Mouse (Mus musculus) stomach, postnatal 0 days (tissue): Measurements from ENCODE around the gene Gon7. TPM values are rescaled to one million over a fixed set of nuclear protein-coding genes. Genes with fewer than 3 reads are reported as not detected.
A peak's percentile ranks its signal among the peaks of the same experiment; 100 is the strongest.

Experiments
- ATAC-seq: fragments of 200-750 bp; cut with Nextera tagmentation; 2 replicates; pipeline ENCODE4 v1.8.0; 2017; ENCODE audit not compliant: low FRiP score, low TSS enrichment
- DNase-seq: peaks from one replicate; pipeline ENCODE4 v3.0.0-alpha.2; 2016; ENCODE audit warnings: low spot score
- H3K27ac ChIP-seq: fragments of 300-500 bp; sonication (generic); replicated peaks from 2 replicates; pipeline ENCODE4 v1.5.1; 2014; ENCODE audit warnings: mild to moderate bottlenecking, control low read depth
- H3K27me3 ChIP-seq: fragments of 300-500 bp; sonication (generic); 2 replicates; pipeline ENCODE4 v1.6.1; 2014; ENCODE audit warnings: low read length; ENCODE audit not compliant: control insufficient read depth, insufficient read depth
- H3K36me3 ChIP-seq: fragments of 300-500 bp; sonication (generic); 2 replicates; pipeline ENCODE4 v1.6.1; 2014; ENCODE audit warnings: low read length, mixed read lengths; ENCODE audit not compliant: control insufficient read depth, insufficient read depth
- H3K4me1 ChIP-seq: fragments of 300-500 bp; sonication (generic); replicated peaks from 2 replicates; pipeline ENCODE4 v1.6.1; 2014; ENCODE audit warnings: antibody characterized with exemption; ENCODE audit not compliant: control insufficient read depth, insufficient read depth
- H3K4me2 ChIP-seq: fragments of 300-500 bp; sonication (generic); replicated peaks from 2 replicates; pipeline ENCODE4 v1.6.1; 2014; ENCODE audit warnings: low read depth, mild to moderate bottlenecking, control low read depth, moderate library complexity
- H3K4me3 ChIP-seq: fragments of 300-500 bp; sonication (generic); 2 replicates; pipeline ENCODE4 v1.5.1; 2014; ENCODE audit warnings: low read depth, low read length, control low read depth
- H3K9ac ChIP-seq: fragments of 300-500 bp; sonication (generic); 2 replicates; pipeline ENCODE4 v1.6.1; 2014; ENCODE audit warnings: mild to moderate bottlenecking, low read length, control low read depth, mixed read lengths
- H3K9me3 ChIP-seq: fragments of 300-500 bp; sonication (generic); 2 replicates; pipeline ENCODE4 v1.6.1; 2016; ENCODE audit warnings: low read length; ENCODE audit not compliant: control insufficient read depth
- CTCF ChIP-seq: IDR thresholded peaks from 2 replicates; pipeline ENCODE4 v1.5.1; 2016; ENCODE audit warnings: antibody characterized with exemption, low read depth, mild to moderate bottlenecking, moderate library complexity
- EP300 ChIP-seq: optimal IDR thresholded peaks from 2 replicates; pipeline ENCODE3; 2016; ENCODE audit warnings: antibody characterized with exemption
- WGBS: fragments of 180-500 bp; shearing (Covaris S2); extraction: QIAGEN DNeasy Blood & Tissue Kit; methylation state at CpG from one replicate; pipeline ENCODE4 v1.1.7; 2014; 5-methylcytosine and 5-hydroxymethylcytosine counted together
- polyA plus RNA-seq: library from polyadenylated mRNA; unstranded; fragments of >200 nt; fragmentation: Nextera tagmentation; extraction: Ambion mirVana; gene quantifications from 2 replicates; pipeline ENCODE4 v1.2.1, GENCODE M21; 2015

Gene Gon7
- polyA plus RNA-seq, 1 experiment from 2014 or later: 14.7 TPM

DNA sequence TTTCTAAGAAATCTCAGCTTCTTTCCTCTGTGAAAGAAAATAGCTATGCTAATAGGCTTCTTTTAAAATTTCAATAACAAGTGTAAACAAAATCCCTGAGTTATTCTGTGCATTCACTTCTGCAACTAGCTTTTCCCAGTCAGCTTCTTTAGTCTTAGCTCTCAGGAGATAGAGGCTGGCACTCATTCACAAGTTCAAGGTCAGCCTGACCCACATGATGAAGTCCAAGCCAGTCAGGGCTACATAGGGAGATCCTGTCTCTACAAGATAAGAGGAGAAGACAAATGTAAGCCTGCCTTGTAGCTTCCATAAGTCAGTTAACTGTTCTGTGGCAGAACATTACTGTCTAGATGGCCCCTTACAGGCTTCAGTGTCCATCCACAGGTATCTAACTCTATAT lies 6.1 kb upstream of the Gon7 start:
- Histone ChIP-seq H3K36me3 (peaks cover 12% of the 10 kb centered on the region; the same call in 1 of the 2 replicates), H3K27ac (no peak overlapping the region), H3K9ac (no peak overlapping the region), H3K4me1 (no peaks in the 10 kb centered on the region), H3K9me3 (no peaks in the 10 kb centered on the region), H3K27me3 (no peaks in the 10 kb centered on the region), H3K4me3 (no peak overlapping the region), H3K4me2 (no peak overlapping the region)
- TF ChIP-seq EP300: no peak
- TF ChIP-seq CTCF: no peak
- ATAC-seq: no peak
- no peak for DNase-seq

DNA sequence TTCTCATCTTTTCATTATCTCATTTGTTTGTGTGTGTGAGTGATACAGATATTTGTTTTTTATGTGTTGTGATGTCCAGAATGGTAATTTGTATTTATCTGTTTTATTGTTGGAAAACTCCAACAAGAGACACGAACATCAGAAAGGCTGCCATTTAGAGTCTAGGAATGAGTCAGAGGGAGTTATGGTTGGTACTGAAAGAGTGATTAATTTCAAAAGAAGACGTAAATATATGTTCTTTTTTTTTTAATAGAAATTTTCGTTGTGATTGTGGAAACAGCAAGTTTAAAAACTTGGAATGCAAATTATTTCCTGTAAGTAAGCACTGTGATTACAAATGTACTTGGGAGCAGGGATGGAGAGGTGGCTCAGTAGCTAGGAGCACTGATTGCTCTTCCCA lies 4.1 kb upstream of the Gon7 start:
- no peak for DNase-seq
- Histone ChIP-seq H3K9ac (no peak overlapping the region), H3K9me3 (no peaks in the 10 kb centered on the region), H3K4me2 (no peak overlapping the region), H3K27me3 (no peaks in the 10 kb centered on the region), H3K4me1 (no peaks in the 10 kb centered on the region; the same call in 1 of the 2 replicates), H3K36me3 (peaks cover 7% of the 10 kb centered on the region; the same call in 1 of the 2 replicates), H3K27ac (no peak overlapping the region), H3K4me3 (no peak overlapping the region)
- ATAC-seq: no peak
- 70% methylated on average over 3 of the region's 3 CpGs for WGBS
- TF ChIP-seq EP300 (no peak), CTCF (no peak)

DNA sequence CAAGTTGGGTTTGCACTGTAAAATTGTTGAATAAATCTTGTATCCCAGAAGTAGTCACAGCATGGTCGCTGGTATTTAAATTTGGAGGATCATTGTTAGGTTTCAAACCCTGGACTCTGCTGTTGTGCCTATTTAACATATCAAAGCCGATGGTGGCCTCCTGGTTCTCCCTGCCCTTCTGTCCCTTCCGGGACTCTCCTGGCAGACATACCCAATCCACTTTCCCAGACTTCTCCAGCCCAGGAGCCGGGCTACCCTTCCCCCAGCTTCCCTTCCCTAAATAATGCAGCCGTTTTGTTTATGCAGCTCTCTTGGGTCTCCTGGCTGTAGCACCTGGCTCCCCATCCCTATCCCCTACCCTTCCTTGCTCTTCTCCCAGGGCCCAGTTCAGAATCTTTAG lies 1.3 kb upstream of the Gon7 start:
- Histone ChIP-seq H3K27me3 (no peaks in the 10 kb centered on the region), H3K9me3 (no peaks in the 10 kb centered on the region), H3K36me3 (peaks cover 2% of the 10 kb centered on the region; the same call in 1 of the 2 replicates), H3K4me2 (peak overlapping the region; percentile 95), H3K4me1 (no peaks in the 10 kb centered on the region; the same call in 1 of the 2 replicates), H3K9ac (peak overlapping the region; percentile 80), H3K4me3 (peak overlapping the region; percentile 89), H3K27ac (no peak overlapping the region)
- ATAC-seq (no peak), DNase-seq (no peak)
- TF ChIP-seq CTCF: no peak
- no peak for TF ChIP-seq EP300
- 0% methylated on average over 5 of the region's 5 CpGs for WGBS

GRCm38 (mm10) chr12:102758403-102758756 lies 777 bp upstream of the Gon7 start, which contains the start of gene Gm20604:
Gene Gm20604 (minus strand): TSS chr12:102758672.
- WGBS: 0% methylated on average over 10 of the region's 10 CpGs

GRCm38 (mm10) chr12:102757055-102757688 lies 431 bp downstream of the Gon7 start:
- 1% methylated on average over 46 of the region's 46 CpGs for WGBS
- TF ChIP-seq EP300 (no peak), CTCF (no peak)

More at GRCm38 (mm10) chr12:102758403-102758756, 777 bp upstream of the Gon7 start, which contains the start of gene Gm20604:
- Histone ChIP-seq H3K4me3 (peak within 1 kb of the TSS; percentile 89), H3K36me3 (no peaks in the 10 kb centered on the region), H3K27me3 (no peaks in the 10 kb centered on the region), H3K9ac (peak within 1 kb of the TSS; percentile 80), H3K4me2 (peak within 1 kb of the TSS; percentile 95), H3K4me1 (no peaks in the 10 kb centered on the region; the same call in 1 of the 2 replicates), H3K9me3 (no peaks in the 10 kb centered on the region), H3K27ac (peak within 1 kb of the TSS; percentile 86)
- ATAC-seq (no peak), DNase-seq (no peak)
- no peak for TF ChIP-seq EP300
- TF ChIP-seq CTCF: no peak

GRCm38 (mm10) chr12:102756304-102756703 lies 1.3 kb downstream of the Gon7 start:
- DNase-seq: peak; percentile 55
- Histone ChIP-seq H3K4me3 (peak overlapping the region; percentile 89), H3K27ac (no peak overlapping the region), H3K36me3 (no peaks in the 10 kb centered on the region), H3K27me3 (no peaks in the 10 kb centered on the region), H3K4me1 (no peaks in the 10 kb centered on the region; the same call in 1 of the 2 replicates), H3K4me2 (peak overlapping the region; percentile 78), H3K9me3 (no peaks in the 10 kb centered on the region), H3K9ac (no peak overlapping the region; the same call in 1 of the 2 replicates)
- ATAC-seq: no peak
- TF ChIP-seq CTCF (peak; percentile 66), EP300 (no peak)
- WGBS: 74% methylated on average over 7 of the region's 7 CpGs

More at GRCm38 (mm10) chr12:102757055-102757688, 431 bp downstream of the Gon7 start:
- Histone ChIP-seq H3K27me3 (no peaks in the 10 kb centered on the region), H3K36me3 (no peaks in the 10 kb centered on the region), H3K27ac (peak overlapping the region; percentile 81), H3K4me1 (no peaks in the 10 kb centered on the region; the same call in 1 of the 2 replicates), H3K4me2 (peak overlapping the region; percentile 78), H3K9ac (peak overlapping the region; percentile 60), H3K4me3 (peak overlapping the region; percentile 89), H3K9me3 (no peaks in the 10 kb centered on the region)
- ATAC-seq (peak; percentile 83), DNase-seq (no peak)
